Mouse (Mus musculus): ENCODE data around the gene Trim58.

The Trim58 gene

GRCm38 (mm10) chr11:58643350-58643749, 3.1 kb downstream of the Trim58 start:
- in situ Hi-C loops (cut with MboI, MseI), result loop anchor here (10.0 kb wide), 1 partner anchor 389 kb away; no protein-coding TSS in a partner anchor

DNA sequence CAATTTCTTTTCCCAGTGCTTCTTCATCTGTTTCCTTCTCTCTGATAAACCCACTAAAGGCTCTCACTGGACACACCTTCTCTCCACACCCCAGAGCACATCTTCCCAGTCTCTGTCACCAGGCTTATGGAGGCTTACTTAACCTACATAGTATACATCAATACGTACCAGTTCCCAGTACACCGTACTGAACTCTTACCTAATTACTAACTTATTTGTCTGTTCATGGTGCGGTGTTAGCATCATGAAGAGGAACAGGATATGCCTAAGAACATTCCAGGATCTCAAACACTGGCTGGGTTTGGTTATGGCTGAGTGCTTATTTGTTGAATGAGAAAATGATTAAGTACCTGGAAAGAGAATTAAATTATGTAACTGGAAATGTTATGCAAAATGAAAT, 14.9 kb downstream of the Trim58 start:
- in situ Hi-C loops (cut with MboI, MseI), result no loop called here

- in situ Hi-C loops (cut with MboI, MseI), result no loop called here
Measured at GRCm38 (mm10) chr11:58658596-58658995, 18.3 kb downstream of the Trim58 start, which contains the start of gene Olfr322. TSS of gene Olfr322 (plus strand) at chr11:58658782.

- in situ Hi-C loops (cut with MboI, MseI), result no loop called here
Measured at GRCm38 (mm10) chr11:58669252-58669651, 29.0 kb downstream of the Trim58 start.

GRCm38 (mm10) chr11:58671825-58672224, 31.6 kb downstream of the Trim58 start:
- in situ Hi-C loops (cut with MboI, MseI), result no loop called here

- in situ Hi-C loops (cut with MboI, MseI), result loop anchor here (5.0 to 25.0 kb wide), 2 partner anchors 42 to 1818 kb away; partner anchors contain the start of gene Olfr318
Measured at GRCm38 (mm10) chr11:58680799-58681198, 40.5 kb downstream of the Trim58 start, which contains the start of gene Olfr320. TSS of gene Olfr320 (plus strand) at chr11:58681099.

- in situ Hi-C loops (cut with MboI, MseI), result loop anchor here (25.0 kb wide), 1 partner anchor 1837 kb away; no protein-coding TSS in a partner anchor
Measured at GRCm38 (mm10) chr11:58698862-58699261, 58.6 kb downstream of the Trim58 start, which contains the start of gene Olfr319. TSS of gene Olfr319 (plus strand) at chr11:58699162.
